Mouse (Mus musculus): ENCODE data around the gene Spocd1.

The Spocd1 gene

DNA sequence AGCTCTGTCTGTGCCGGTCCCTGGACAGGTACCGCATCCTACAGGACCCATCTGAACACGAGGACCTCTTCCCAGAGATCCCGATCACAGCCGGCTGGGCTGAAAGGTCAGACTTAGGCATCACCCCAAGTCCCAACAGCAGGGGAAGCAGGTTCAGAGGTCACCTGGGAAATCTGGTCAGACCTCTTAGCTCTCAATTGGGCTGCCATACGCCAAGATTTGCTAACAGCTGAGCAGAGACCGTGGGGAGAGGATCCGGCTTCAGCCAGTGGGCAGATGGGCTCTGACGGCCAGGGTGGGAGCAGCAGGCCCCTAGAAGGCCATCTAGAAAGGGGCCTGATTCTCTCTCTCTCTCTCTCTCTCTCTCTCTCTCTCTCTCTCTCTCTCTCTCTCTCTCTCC lies 45.2 kb downstream of the Spocd1 start:
- DNase-seq (ENCODE audit: low spot score), result no peak

DNA sequence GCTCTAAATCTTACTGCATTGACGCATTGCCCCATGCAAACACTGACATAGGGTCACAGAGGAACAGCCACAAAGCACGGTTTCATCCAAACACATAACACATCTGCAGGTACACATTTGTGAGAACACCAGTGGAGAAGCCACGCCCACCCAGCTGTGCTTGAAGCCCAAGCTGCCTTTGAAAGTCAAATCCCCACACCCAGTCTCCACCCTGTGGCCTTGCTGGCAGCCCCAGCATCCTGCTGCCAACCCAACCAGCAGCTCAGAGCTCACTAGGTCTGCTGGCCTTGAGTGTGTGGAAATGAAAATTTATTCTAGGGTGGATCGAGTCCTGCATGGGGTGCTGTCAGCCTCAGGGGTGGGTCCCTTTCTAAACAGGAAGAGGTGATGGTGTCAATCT lies 48.2 kb downstream of the Spocd1 start:
- no peak for DNase-seq (ENCODE audit: low spot score)

DNA sequence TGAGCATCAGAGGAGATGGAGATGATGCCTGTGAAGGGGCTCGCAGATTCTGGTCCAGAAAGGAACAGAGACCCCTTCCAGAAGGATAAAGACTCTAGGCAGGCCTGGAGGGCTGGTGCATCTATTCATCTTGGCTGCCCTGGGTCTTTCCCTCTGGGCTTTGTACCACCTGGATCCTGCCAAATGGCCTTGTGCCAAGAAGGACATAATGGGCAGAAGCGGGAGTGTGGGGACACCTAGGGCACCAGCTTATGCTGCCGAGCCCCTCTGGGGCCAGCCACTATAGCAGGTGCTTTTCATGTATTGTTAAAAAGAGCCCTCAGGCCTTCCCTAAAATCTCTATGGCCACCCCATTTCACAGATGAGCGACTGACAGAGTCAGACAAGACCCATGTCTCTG lies 49.2 kb downstream of the Spocd1 start:
- DNase-seq (ENCODE audit: low spot score), result no peak

DNA sequence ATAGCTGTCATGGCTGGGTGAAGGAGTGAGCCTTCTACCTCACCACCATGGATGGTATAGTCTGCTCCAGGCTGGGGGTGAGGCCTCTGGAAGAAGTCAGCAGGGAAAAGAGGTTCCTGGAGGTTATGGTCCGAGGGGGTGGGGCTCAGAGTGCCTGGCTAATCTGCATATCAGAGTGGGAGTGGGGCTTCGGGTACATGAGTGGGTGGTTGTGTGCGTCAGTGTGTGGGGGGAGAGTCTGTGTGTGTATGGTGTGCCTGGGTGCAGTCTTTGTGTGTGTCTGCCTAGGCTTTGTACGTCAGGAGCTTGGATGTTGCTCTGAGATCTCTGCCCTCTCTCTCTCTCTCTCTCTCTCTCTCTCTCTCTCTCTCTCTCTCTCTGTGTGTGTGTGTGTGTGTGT lies 49.9 kb downstream of the Spocd1 start:
- no peak for DNase-seq (ENCODE audit: low spot score)

DNA sequence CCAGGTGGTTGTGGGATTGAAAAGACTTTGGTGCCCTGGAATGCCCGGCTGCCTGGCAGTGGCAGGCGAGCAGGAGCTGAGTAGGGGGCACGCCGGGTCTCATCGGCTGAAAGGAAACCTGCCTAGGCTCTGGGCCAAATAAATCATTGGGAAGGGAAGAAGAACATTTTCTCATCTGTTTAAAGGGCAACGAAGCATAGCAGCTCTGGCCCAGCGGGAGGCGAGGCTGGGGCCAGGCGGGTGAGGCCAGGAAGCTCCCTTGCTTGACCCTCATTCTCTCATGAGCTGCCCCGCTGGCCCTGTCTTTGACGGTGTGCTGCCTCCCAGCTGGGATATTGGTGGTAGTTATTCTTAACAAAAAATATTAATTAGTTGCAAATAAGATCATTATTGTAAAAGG lies 52.6 kb downstream of the Spocd1 start:
- no peak for DNase-seq (ENCODE audit: low spot score)

DNA sequence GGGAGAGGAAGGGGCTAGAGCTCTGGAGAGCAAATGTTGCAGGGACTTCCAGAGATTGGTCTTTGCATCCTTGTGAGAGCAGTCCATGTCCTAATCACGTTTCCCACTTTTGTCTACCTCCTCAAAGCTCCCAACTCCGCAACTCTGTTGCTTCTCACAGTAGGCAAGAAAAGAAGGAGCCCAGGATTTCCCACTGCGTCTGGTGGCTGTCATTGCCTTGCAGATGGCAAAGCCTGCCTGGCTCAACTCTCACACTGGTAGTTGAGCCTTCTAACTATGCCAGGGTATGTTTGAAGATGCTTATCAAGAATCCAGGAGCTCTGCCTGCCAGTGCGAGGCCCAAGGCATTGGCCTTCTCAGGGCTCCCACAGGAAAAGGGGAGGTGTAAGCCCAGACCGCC lies 54.0 kb downstream of the Spocd1 start:
- no peak for DNase-seq (ENCODE audit: low spot score)

DNA sequence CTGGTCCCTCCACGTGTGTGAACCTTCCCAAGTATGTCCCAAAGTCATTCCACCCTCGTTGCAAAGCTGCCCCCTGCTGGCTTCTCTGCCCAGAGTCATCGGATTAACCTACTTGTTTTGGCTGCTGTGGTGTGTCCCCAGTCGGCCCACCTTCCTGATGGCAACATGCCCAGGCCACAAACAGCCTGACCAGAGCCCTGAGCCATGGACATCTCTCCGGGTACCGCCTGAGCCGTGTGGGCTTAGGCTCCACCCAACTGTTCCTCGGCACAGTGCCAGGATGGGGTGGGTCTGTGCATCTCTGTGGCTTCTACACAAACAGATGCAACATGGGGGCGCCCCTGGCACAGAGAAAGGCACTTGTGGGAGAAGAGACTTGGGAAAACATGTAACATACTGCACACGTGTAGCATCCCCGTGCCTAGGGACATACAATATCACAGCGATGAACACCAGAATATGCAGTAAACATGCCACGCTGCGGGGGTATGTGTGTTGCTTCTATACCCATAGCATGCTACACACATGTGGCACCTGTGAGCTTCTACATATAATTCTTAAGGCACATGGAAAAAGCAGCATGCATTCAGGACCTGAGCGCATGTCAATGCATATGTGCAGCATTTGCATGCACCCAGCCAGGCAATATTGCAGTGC lies 54.8 kb downstream of the Spocd1 start:
- peak; percentile 56 for DNase-seq (ENCODE audit: low spot score)

DNA sequence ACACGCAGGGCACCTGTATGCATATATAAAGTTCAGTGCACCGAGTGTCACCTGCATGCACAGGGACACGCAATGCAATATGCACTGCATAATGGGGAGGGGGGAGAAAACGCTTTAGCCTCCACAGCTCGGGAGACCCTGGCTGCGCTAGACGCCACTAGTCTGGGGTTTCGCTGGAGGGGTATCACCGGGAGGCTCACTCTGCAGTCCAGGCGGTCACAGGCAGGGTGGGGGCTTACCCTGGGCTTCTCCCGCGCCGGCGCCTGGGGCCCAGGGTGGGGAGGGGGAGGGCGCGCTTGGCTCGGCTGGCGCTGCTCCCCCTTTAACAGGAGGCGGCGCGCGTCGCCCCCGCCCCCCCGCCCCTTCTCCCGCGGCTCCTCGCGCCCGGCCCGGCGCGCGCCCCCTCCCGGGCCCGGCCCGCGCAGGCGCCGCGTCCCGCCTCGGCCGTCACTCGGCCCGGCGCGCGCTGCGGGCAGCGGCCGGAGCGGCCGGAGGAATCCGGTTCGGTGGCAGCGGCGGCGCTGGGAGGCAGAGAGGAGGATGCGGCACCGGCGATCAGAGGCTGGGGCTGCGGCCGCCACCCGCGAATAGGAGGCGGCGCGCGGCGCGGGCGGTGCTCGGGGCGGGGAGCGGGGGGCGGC lies 55.5 kb downstream of the Spocd1 start, which contains the start of gene Adgrb2:
Gene Adgrb2, plus strand, starts transcription at position 450 of the 641 bp plus-strand sequence.
- DNase-seq (ENCODE audit: low spot score), result no peak

DNA sequence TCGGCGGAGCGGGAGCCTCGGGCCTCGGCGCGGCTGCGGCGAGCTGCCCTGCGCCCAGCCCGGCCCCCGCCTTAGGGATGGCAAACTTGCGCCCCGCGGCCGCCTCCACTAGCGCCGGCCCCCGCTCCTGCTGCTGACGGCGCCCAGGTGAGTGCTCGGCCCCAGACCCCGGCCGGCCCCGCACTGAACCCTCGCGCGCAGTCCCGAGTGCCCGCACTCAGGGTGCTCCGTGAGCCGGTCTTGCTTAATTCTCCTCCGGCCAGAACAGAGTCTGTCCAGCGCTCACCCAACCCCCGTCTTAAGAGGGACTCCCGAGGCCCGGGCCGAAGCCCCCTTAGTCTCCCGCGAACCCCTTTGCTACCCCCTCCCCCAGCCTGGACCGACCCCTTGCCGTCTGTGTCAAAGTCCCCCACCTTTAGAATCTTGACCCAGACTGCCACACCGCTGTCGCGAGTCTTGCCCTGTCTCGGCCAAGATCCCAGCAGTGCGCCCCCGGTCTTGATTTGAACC lies 56.2 kb downstream of the Spocd1 start:
- no peak for DNase-seq (ENCODE audit: low spot score)

DNA sequence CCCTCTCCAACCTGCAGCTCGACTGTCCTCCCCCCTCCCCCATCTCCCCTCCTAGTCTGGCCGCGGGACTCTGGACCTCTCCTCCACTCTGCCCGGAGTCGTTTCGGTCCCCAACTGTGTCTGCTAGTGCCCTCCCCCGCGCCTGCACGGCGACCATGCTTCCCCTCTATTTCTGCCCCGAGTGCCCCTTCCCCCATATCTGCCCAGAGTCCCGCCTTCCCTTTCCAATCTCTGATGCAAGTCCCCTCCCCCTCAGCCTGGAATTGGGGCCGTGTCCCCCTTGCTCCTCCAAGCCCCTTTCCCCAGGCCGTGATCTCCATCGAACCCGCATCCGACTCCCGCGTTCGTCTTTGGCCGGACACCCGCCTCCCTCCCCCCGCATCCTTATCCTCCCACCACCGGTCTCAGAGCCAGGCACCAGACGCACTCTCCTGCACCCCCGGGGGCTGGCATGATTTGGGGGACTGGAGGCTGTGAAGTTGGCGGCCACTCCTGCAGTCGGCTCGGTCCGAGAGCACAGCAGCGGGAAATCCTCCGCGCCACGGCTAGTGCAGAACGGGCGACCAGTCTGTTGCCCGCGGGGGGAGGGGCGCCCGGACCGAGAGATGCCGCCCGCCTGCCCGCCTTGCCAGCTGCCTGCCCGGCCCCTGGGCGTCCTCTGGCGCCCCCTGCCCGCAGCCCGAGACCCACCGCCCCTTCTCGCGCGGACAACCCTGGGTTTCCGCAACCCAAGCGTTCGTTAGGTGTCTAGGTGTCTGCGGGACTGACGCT lies 56.8 kb downstream of the Spocd1 start:
- DNase-seq (ENCODE audit: low spot score), result peak; percentile 48

DNA sequence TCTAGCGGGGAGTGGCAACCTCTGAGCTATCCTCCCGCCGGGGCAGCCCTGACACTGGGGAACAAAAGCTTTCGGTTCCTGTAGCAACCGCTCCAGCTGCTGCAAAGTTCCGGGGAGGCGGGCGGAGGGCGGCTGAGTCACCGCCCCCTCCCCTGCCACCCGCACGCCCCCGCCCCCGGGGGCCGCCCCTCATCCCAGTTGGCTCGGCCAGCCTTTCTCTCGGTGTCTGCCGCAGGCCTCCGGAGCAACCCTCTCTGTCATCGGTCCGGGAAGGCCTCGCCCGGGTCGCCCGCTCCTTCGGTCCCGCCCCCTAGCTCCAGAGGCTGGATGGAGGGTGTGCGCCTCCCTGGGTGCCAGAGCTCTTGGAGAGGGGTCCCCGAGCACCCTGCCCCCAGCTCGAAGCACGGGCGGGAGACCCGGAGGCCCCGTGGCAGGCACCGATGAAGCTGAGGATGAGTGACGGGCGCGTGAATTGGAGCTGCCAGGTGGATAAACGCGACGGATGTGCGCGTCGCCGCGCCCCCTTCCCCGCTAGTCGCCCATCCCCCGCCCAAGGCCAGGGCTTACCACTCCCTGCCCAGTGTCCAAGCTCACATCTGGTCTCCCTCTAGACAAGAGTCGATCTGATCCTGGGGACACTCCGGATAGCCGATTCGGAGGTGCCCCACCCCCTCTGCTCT lies 58.9 kb downstream of the Spocd1 start:
- peak; percentile 36 for DNase-seq (ENCODE audit: low spot score)

DNA sequence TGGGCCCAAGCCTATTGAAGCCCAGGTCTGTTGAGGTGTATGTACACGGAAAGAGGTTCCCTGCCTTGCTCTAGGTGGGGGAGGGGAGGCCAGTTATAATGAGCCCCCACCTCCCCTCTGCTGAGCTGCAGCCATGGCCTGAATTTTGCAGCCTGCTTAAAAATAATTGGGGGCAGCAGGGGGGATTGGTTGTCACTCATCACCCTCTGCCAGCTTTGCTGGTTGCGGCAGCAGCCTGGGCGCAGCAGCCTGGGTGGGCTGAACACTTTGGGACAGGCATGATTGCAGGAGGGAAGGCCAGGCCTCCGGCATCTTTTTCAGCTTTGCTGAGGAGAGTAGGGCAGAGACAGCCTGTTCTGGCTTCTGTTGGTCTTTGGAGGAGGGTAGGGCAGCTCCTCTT lies 60.9 kb downstream of the Spocd1 start:
- no peak for DNase-seq (ENCODE audit: low spot score)

DNA sequence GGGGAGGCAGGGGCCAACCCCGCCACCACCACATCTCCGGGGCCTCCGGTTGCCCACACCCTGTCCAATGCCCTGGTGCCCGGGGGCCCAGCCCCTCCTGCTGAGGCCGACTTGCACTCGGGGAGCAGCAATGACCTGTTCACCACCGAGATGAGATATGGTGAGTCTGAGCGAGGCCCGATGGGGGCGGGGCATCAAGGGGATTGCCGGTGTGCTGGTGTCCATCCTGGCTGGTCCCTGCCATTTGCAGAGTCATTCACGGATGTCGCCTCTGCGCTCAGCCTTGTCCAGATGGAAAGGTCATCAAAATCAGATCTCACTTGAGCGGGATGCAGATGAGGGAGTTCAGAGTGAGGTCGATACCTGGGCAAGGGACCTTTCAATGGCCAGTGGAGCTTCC lies 63.7 kb downstream of the Spocd1 start:
- DNase-seq (ENCODE audit: low spot score), result no peak

DNA sequence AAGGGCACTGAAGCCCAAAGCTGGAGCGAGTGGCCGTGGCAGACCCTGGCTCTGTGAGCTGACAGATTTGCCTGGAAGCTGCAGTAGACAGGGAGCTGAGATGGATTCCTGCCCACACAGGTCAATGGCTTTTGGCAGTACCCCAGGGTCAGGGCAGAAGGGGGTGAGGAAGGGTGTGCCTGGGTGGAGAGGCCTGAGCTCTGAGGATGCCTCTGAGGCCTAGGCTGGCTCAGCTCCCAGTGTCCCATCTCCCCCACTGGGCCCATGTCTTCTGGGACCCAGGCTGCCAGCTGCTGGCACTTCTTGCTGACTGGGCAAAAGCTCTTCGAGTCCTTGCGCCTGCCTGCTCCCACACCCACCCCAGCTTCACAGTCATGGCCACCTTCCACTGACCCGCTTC lies 64.2 kb downstream of the Spocd1 start:
- no peak for DNase-seq (ENCODE audit: low spot score)

DNA sequence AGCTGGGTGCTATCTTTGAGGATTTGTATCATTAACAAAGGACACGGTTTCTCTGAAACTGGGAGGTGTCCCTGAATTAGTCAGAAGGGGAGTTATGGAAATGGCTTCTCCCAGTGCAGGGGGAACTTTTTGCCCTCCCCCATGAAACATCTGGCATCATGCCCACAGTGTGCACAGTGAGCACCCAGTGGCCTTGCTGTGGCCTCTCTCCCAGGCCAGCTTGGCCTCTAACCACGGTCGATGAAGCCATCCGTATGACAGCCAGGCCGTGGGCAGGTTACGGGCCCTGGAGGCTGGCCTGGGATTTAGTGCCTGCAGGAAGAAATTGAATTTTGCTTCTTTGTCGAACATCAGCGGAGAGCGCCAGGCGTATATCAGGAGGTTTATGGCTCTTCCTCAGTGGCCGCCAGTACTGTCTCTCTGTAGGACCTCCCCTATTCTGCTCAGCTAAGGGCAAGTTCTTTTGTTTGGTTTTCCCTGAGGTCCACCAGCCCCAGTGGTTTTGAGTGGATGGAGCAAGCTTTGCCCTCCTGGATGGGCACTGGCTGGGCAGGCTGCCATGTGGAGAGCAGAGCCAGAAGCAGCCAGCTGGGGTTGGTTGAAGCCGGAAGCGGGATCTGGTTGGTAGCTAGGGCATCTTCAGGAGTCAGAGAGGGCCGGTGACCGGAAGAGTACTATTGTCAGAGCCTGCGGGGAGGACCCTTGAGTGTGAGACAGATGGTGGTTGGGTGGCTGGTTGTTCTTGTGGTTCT lies 65.1 kb downstream of the Spocd1 start:
- DNase-seq (ENCODE audit: low spot score), result no peak

DNA sequence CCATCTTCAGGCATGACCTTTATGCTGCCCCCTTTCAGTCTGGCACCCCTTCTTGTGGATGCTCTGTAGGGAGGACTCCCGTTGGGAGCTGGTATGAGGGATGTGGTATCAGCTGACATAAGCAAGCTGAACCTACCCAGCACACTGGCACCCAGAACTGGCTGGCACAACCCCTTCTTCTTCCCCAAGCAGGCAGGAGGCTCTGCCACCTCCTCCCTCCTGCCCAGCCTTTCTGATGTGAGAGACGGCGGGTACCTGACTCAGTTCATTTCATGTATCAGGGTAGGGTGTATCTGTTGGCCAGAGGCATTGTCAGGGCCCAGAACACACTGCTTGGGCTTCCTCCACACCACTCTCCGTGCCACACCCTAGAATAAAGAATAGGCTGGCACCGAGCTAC lies 65.7 kb downstream of the Spocd1 start:
- DNase-seq (ENCODE audit: low spot score), result no peak

DNA sequence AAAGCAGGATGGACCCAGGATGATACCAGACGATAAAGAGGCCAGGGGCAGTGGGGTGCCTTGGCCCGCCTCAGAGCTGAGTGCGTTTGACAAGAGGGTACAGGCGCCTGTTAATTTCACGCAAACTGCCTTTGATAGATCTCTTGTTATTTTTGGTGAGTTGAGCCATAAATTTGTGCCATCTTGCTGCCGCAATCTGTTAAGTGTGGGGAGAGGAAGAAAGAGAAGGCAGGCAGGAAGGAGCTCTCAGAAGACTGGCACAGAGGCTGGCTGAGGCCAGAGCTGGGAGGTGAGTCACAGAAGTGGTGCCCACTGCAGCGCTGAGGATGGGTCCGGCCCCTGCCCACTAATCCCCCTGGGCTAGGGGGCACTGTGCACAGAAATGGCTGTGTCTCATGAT lies 66.2 kb downstream of the Spocd1 start:
- no peak for DNase-seq (ENCODE audit: low spot score)

DNA sequence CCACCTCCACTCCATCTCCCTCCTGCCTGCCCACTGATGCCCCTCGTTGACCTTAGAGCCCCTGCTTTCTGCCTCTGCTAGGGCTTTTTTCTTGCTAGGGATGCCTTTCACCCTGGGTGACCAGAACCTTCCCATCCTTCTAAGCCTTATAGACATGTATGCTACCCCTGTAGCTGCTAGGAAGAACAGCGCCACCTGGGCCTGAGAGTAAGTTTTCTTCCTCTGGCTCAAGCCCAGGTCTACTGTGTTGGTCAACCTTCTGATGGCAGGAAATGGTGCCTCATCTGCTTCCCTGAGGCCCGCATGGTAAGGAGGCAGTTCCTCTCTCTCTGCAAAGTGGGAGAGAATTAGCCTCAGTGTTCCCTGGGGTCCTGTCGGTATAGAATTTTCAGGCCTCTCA lies 67.0 kb downstream of the Spocd1 start:
- DNase-seq (ENCODE audit: low spot score), result no peak

DNA sequence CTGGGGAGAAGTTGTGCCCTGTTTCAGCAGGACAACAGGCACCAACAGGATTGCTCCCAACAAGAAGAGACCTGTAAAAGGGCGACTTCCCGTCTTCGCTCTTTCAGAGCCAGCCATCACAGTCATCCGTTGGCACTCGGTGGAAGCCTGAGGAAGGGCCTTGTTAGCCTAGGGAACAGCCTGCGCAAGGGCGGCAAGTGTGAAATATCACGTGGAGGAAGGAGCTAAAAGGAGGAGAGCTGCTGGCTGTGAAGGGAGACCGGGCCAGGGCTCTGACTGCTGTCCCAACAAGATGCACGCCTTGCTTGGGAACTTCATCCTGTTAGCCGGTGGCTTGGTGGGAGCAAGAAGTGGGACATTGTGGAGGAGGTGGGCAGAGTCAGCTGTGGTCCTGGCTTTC lies 69.1 kb downstream of the Spocd1 start:
- DNase-seq (ENCODE audit: low spot score), result no peak

DNA sequence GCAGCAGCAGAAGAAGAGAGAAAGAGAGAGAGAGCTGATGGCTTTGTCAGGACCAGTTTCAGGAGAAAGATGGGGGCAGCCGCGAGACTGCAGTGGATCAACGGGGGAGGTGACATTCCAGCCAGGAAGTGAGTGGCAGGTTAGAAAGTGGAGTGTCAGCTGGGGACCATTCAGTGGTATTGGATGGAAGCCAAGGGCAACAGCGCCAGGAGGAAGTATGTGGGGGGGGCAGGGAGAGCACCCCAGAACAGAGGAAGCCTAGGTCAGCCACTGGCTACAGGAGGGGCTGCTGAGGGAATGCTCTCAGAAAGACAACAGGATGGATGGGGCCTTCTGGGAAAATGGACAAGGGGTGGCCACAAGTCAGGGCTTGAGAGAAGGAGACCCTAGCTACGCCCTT lies 72.7 kb downstream of the Spocd1 start:
- DNase-seq (ENCODE audit: low spot score), result no peak

DNA sequence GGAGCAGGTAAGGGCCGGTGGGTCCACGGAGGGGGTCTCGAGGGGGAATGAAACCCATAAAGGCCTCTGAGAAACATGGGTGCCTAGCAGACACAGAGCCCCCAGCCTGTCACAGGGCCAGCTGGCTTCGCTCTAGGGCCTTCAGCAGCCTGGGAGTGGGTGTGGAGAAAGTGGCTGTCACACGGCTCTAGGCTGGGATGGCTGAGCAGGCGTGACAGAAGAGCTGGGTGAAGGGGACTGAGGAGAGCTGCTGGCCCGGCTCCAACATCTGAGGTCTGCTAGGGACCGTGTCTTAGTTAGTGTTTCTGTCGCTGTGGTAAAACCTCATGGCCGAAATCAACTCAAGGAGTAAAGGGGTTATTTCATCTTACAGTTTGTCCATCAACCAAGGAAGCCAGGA lies 73.1 kb downstream of the Spocd1 start:
- DNase-seq (ENCODE audit: low spot score), result no peak

DNA sequence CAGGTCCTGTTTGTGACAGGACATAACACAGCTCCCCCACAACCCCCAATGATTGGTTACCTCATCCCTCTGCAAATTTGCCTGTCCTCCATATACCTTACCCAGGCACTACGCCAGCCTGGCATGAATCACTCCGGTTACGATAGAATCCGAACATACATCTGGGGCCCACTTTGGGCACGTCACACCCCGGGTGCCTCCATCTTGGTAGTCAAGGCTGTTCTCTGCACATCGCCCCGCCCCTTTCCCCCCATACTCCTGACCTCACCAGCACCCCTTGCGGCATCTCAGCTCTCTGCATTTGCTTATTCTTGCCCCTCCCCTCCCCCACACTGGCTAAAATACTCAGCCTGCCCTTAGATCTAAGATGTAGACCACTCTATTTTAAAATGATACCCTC lies 76.5 kb downstream of the Spocd1 start:
- DNase-seq (ENCODE audit: low spot score), result no peak
